Mouse (Mus musculus) kidney, embryonic 16.5 days (tissue): Measurements from ENCODE around the gene Plekhj1. TPM values are rescaled to one million over a fixed set of nuclear protein-coding genes. Genes with fewer than 3 reads are reported as not detected.

Experiments used
- ATAC-seq: fragments of 200-750 bp; cut with Nextera tagmentation; 2 replicates; pipeline ENCODE4 v1.8.0; 2017; ENCODE audit warnings: moderate TSS enrichment; ENCODE audit not compliant: low FRiP score, low TSS enrichment
- H3K27ac ChIP-seq: fragments of 300-500 bp; sonication (generic); 2 replicates; pipeline ENCODE4 v1.5.1; 2014; ENCODE audit warnings: low read length
- H3K27me3 ChIP-seq: fragments of 300-500 bp; sonication (generic); 2 replicates; pipeline ENCODE4 v1.6.1; 2014; ENCODE audit warnings: low read length, control low read depth, mixed read lengths; ENCODE audit not compliant: insufficient read depth
- H3K36me3 ChIP-seq: fragments of 300-500 bp; sonication (generic); 2 replicates; pipeline ENCODE4 v1.6.1; 2014; ENCODE audit warnings: low read length, control low read depth, mixed read lengths; ENCODE audit not compliant: insufficient read depth
- H3K4me1 ChIP-seq: fragments of 300-500 bp; sonication (generic); 2 replicates; pipeline ENCODE4 v1.6.1; 2014; ENCODE audit warnings: low read length, control low read depth, mixed read lengths; ENCODE audit not compliant: insufficient read depth
- H3K4me2 ChIP-seq: fragments of 300-500 bp; sonication (generic); replicated peaks from 2 replicates; pipeline ENCODE4 v1.6.1; 2014; ENCODE audit warnings: low read depth, low read length
- H3K4me3 ChIP-seq: fragments of 300-500 bp; sonication (generic); 2 replicates; pipeline ENCODE4 v1.5.1; 2014; ENCODE audit warnings: mild to moderate bottlenecking, low read length
- H3K9ac ChIP-seq: fragments of 300-500 bp; sonication (generic); replicated peaks from 2 replicates; pipeline ENCODE4 v1.6.1; 2014; ENCODE audit warnings: low read length
- H3K9me3 ChIP-seq: fragments of 300-500 bp; sonication (generic); 2 replicates; pipeline ENCODE4 v1.6.1; 2016; ENCODE audit warnings: low read length, control low read depth
- WGBS: fragments of 180-500 bp; shearing (Covaris S2); extraction: QIAGEN DNeasy Blood & Tissue Kit; methylation state at CpG from one replicate; pipeline ENCODE4 v1.1.7; 2014; 5-methylcytosine and 5-hydroxymethylcytosine counted together
- polyA plus RNA-seq: library from polyadenylated mRNA; unstranded; fragments of >200 nt; fragmentation: Nextera tagmentation; extraction: Ambion mirVana; gene quantifications from 2 replicates; pipeline ENCODE4 v1.2.1, GENCODE M21; 2015

Plekhj1 gene
- polyA plus RNA-seq, 1 experiment from 2014 or later: 129 TPM

DNA sequence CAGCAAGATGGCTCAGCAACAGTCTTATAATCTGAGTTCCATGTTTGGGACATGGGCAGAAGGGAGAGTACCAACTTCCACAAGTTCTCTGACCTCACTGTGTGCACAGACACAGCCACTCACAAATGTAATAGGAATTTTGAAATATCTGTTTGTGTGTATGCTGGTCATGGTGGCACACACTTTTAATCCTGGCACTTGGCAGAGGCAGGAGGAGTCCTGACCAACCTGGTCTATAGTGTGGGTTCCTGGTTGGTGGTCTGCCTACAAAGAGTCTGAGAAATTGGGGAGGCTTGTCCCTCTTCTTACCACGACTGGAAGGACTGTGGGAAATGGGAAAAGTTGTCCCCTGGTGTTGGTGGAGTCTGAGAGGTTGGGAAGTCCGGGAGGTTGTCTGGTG is 41.9 kb downstream of the Plekhj1 start:
- 64% methylated on average over 2 of the region's 2 CpGs for WGBS
- H3K4me3 ChIP-seq: peak overlapping the region; percentile 93
- peaks cover 44% of the 10 kb centered on the region for H3K4me1 ChIP-seq
- no peaks in the 10 kb centered on the region for H3K9me3 ChIP-seq
- H3K36me3 ChIP-seq: no peaks in the 10 kb centered on the region
- no peaks in the 10 kb centered on the region for H3K27me3 ChIP-seq
- peak overlapping the region; percentile 92 for H3K4me2 ChIP-seq
- peak overlapping the region; percentile 91 for H3K9ac ChIP-seq
- no peak overlapping the region for H3K27ac ChIP-seq
- no peak for ATAC-seq

DNA sequence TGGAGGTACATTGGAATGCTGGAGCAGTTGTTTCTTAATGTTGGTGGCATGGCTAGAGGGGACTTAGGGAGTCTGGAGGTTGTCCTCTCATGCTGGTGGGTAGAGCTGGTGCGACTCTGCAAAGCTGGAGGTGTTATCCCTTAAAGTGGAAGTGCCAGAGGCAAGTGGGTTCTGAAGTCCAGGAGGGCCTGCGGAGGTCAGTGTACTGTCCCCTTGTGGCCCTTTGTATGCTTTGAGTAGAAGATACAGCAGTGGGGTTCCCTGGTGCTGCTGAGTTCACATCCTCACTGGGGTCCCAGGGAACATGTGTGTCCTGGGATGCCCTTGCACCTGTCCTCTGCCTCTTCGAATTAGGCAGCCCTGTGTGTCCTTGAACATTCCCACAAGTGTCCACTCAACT is 42.3 kb downstream of the Plekhj1 start:
- no peaks in the 10 kb centered on the region for H3K27me3 ChIP-seq
- no peaks in the 10 kb centered on the region for H3K9me3 ChIP-seq
- peak overlapping the region; percentile 91 for H3K9ac ChIP-seq
- peaks cover 44% of the 10 kb centered on the region for H3K4me1 ChIP-seq
- 23% methylated on average over 3 of the region's 3 CpGs for WGBS
- H3K4me2 ChIP-seq: peak overlapping the region; percentile 92
- H3K27ac ChIP-seq: no peak overlapping the region
- ATAC-seq: no peak
- peak overlapping the region; percentile 93 for H3K4me3 ChIP-seq
- H3K36me3 ChIP-seq: no peaks in the 10 kb centered on the region

DNA sequence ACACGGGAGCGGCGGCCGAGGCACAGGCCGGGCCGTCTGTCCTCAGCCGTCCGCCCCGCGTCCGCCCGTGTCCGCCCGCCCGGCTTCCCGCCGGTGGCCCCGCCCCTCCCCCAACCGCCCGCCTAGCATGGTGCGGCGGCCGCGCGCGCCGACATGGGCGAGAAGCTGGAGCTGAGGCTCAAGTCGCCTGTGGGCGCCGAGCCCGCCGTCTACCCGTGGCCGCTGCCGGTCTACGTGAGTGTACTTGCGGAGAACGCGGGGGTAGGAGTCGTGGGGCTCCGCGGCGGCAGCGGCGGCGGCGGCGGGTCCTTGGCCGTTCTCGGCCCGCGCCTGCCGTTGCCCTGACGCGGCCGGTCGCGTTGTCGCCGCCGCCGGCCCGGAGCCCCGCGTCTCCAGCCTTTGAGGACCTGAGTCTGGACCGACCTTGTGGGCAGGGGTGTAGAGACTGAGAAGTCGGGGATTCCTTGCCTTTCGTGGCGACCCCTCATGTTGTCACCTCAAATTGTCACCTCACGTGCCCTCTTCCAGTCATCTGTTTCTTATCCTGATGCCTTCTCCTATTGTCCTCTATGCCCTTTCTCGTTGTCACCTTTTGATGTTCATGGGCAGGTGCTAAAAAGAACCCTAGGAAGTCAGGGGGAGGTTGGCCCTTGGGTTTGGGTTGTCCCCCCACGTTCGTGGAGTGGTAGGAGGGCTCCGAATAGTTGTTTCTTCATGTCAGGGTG is 43.0 kb downstream of the Plekhj1 start:
- Histone ChIP-seq H3K27ac (peak overlapping the region; percentile 87), H3K4me3 (peak overlapping the region; percentile 93), H3K4me2 (peak overlapping the region; percentile 92), H3K9ac (peak overlapping the region; percentile 91), H3K27me3 (no peaks in the 10 kb centered on the region), H3K4me1 (peaks cover 38% of the 10 kb centered on the region), H3K9me3 (no peaks in the 10 kb centered on the region), H3K36me3 (no peaks in the 10 kb centered on the region)
- under 1% methylated on average over 66 of the region's 75 CpGs for WGBS
- ATAC-seq: no peak

DNA sequence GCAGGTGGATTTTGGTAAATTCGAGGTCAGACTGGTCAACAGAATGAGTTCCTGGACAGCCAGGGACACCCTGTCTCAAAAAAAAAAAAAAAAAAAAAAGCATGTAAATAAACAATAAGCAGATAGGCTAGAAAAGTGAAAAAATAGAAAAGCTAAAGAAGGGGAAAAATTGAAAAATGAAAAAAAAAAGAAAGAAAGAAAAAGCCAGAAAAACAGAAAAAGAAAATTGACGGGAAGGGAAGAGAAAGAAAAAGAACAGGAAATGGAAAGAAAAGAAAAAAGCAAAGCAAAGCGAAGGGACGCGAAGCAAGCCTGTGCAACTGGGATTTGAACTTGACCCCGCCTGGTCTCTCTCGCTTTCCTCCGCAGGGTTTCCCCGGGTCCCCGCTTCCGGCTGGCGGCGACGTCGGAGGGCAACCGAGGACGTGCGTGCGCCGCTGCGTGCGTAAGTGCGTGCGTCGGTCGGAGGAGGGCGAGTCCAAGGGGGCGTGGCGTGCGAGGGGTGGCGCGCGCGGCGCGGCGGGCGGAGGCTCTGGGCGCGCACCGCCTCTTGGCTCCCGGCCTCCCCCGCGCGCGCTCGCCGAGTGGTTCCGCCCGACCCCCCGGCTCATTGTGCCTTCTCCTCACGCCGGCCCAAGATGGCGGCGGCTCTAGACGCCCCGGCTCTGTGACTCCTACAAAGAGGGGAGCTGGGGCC is 43.7 kb downstream of the Plekhj1 start, which contains the start of gene Dot1l:
TSS of gene Dot1l (plus strand) at position 613 of the 697 bp plus-strand sequence.
- Histone ChIP-seq H3K9ac (peak within 1 kb of the TSS; percentile 91), H3K4me2 (peak within 1 kb of the TSS; percentile 92), H3K4me1 (peaks cover 38% of the 10 kb centered on the region), H3K36me3 (no peaks in the 10 kb centered on the region), H3K4me3 (peak within 1 kb of the TSS; percentile 93), H3K27me3 (no peaks in the 10 kb centered on the region), H3K9me3 (no peaks in the 10 kb centered on the region), H3K27ac (peak within 1 kb of the TSS; percentile 87)
- ATAC-seq: peak; percentile 91
- 1% methylated on average over 36 of the region's 57 CpGs for WGBS

DNA sequence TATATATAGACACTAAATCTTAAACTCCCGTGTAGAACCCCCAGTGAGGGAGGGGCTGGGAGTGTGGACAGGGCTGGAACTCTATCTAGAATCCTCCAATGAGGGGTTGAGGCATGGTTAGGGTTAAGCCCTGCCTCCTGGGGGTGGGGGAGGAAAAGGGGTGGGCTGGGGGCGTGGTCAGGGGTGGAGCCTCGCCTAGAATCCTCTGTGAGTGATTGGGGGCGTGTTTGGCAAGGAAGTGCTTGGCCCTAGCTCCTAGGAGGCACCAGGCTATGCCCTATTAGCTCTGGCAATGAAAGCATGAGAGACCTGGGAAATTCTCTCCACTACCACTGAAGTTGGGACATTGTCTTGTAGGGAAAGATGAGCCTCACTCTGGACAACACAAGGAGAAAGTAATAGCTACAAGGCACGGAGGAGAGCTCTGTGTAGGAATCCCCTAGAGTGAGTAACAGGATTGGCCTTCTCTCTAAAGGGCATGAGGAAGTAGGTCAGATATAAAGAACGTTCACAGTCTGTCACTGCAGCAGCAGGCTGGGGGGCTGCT is 46.3 kb downstream of the Plekhj1 start:
- peak; percentile 74 for ATAC-seq
- Histone ChIP-seq H3K4me3 (peak overlapping the region; percentile 41), H3K4me1 (peaks cover 30% of the 10 kb centered on the region), H3K36me3 (no peaks in the 10 kb centered on the region), H3K27me3 (no peaks in the 10 kb centered on the region), H3K27ac (peak overlapping the region; percentile 88), H3K9ac (peak overlapping the region; percentile 46), H3K4me2 (peak overlapping the region; percentile 59), H3K9me3 (no peaks in the 10 kb centered on the region)
- 4% methylated on average over 6 of the region's 6 CpGs for WGBS

DNA sequence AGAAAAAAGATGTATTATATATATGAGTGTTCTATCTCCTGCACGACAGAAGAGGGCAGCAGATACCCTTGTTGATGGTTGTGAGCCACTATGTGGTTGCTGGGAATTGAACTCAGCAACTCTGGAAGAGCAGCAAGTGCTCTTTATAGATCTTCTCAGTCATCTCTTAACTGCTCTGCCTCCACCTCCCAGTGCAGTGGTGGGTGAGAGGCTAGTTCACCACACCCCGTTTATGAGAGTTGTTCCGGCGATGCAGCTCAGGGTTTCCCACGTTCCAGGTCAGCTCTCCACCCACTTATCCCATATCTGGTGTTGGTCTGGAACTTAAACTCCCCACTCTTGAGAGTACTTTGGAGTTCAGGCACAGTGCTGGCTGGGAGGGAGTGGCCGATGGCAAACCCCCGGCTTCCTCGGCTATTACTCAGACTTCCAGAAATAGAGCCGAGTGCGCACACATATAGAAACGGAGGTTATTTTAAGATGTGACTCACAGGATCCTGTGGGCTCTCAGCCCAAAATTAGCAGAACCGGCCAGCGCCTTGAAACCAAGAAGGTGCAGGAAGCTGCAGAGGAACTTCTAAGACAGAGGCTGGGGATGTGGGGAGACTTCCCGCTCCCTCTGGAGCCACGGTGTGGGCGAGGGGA is 47.1 kb downstream of the Plekhj1 start:
- peak overlapping the region; percentile 46 for H3K9ac ChIP-seq
- H3K36me3 ChIP-seq: no peaks in the 10 kb centered on the region
- H3K27me3 ChIP-seq: no peaks in the 10 kb centered on the region
- peak overlapping the region; percentile 59 for H3K4me2 ChIP-seq
- H3K4me3 ChIP-seq: peak overlapping the region; percentile 41
- peaks cover 21% of the 10 kb centered on the region for H3K4me1 ChIP-seq
- no peaks in the 10 kb centered on the region for H3K9me3 ChIP-seq
- WGBS: 5% methylated on average over 16 of the region's 16 CpGs
- peak; percentile 24; the same call in 1 of the 2 replicates for ATAC-seq
- H3K27ac ChIP-seq: peak overlapping the region; percentile 88

DNA sequence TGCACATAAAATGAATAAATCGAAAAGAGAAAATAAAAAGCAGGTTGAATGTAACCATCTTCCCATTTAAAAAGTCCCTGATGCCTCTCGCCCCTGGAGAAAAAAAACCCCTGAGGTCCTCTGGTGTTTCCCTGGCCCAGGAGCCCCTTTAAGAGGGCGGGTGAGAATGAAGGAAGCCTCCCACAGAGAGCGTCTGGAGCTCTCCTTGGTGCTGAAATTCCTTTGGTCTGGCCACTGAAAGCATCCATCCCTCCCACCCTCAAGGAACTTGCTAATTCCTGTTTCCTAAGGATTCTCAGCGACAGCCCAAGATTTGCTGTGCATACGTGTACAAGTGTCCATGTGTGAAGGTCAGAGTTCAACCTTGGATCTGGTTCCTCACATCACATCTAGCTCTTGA is 49.8 kb downstream of the Plekhj1 start:
- H3K4me2 ChIP-seq: no peak overlapping the region
- H3K27ac ChIP-seq: no peak overlapping the region
- peaks cover 21% of the 10 kb centered on the region for H3K4me1 ChIP-seq
- H3K9ac ChIP-seq: no peak overlapping the region
- WGBS: 9% methylated on average over 6 of the region's 6 CpGs
- no peak for ATAC-seq
- H3K4me3 ChIP-seq: no peak overlapping the region
- H3K36me3 ChIP-seq: no peaks in the 10 kb centered on the region
- H3K9me3 ChIP-seq: no peaks in the 10 kb centered on the region
- H3K27me3 ChIP-seq: no peaks in the 10 kb centered on the region

DNA sequence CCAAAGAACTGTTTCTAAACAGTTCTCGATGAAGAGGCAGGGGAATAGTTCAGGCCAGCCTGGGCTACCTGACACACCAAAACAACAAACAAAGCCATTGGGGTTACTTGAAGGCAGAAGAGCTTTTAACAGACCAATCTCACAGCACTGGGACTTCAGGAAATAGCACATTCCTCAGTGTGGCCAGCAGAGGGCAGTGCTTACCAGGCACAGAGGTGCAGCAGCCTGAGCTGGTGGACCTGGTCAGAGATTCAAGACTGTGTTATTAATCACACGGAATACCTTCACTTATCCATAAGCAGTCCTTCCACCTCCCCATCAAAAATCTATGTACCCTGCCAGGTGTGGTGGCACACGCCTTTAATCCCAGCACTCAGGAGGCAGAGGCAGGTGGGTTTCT is 51.0 kb downstream of the Plekhj1 start:
- ATAC-seq: no peak; the same call in 1 of the 2 replicates
- Histone ChIP-seq H3K9ac (no peak overlapping the region), H3K27me3 (no peaks in the 10 kb centered on the region), H3K4me3 (no peak overlapping the region), H3K36me3 (no peaks in the 10 kb centered on the region), H3K4me2 (no peak overlapping the region), H3K27ac (no peak overlapping the region), H3K9me3 (no peaks in the 10 kb centered on the region), H3K4me1 (peaks cover 22% of the 10 kb centered on the region)
- 19% methylated on average over 3 of the region's 3 CpGs for WGBS
